Mouse (Mus musculus): Measurements from ENCODE around the gene Cox20. TPM values are rescaled to one million over a fixed set of nuclear protein-coding genes. Genes with fewer than 3 reads are reported as not detected.
"Not testable (repeated sequence)": the region's sequence is repeated elsewhere in the genome, so short reads cannot be mapped to it uniquely, and the experiment has no call there.

Gene Cox20
- total and polyA plus RNA-seq, 3 experiments = 9.9 to 26.0 (median 19.1) TPM

DNA sequence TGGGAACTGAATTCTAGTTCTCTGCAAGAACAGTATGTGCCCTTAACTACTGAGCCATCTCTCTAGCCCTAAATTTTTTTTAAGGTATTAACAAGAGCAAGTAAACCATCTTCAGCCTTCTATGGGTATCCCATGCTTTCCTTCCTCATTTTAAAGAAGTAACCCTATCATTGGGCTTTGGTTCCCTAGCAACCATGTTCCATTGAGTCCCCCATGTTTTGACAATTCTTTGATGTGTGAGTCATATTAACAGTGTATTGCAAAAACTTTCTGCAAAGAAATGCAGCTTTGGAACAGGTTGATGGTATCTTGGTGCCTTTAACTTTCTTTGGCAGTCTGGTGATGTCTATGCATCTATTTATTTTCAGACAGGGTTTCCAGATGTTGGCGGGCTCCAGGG, 24.9 kb upstream of the Cox20 start:
- Histone ChIP-seq H3K79me2 (replicated peaks; ENCODE audit: control insufficient read depth, extremely low read depth, insufficient read depth, poor library complexity, severe bottlenecking) (no peaks in the 10 kb centered on the region), H3K9me3 (replicated peaks; ENCODE audit: low read length) (no peaks in the 10 kb centered on the region), H3K4me3 (replicated peaks in 1 of 3; ENCODE audit: low read depth in 2 of 3, low read length in 2 of 3, poor library complexity in 1 of 3) (no peak overlapping the region), H3K4me2 (ENCODE audit: insufficient read depth, low read depth, poor library complexity, severe bottlenecking) (no peak overlapping the region), H3K27ac (ENCODE audit: insufficient read depth, low read depth) (no peak overlapping the region), H3K9ac (ENCODE audit: insufficient read depth, low read depth) (no peak overlapping the region), H3K27me3 (replicated peaks) (no peaks in the 10 kb centered on the region), H3K36me3 (replicated peaks in 1 of 2; ENCODE audit: control insufficient read depth in 1 of 2, insufficient read depth in 1 of 2, low read length in 1 of 2) (no peaks in the 10 kb centered on the region), H3K4me1 (ENCODE audit: control insufficient read depth in 1 of 2, insufficient read depth in 2 of 2) (no peaks in the 10 kb centered on the region)
- in situ Hi-C loops (cut with MboI; ENCODE audit: low pct_ligation_motif_present, low pct_unique_long_range_greater_than_20kb, low sequenced_read_pairs) = no loop called here
- no peak for TF ChIP-seq GABPA (IDR thresholded peaks at IDR 0.05; ENCODE audit: insufficient replicate concordance, low read depth, low read length)
- no peak for TF ChIP-seq EP300 (IDR thresholded peaks at IDR 0.05; ENCODE audit: low read length)
- no peak for TF ChIP-seq USF1 (IDR thresholded peaks at IDR 0.05; ENCODE audit: low read depth, low read length)
- no peak for TF ChIP-seq BHLHE40 (IDR thresholded peaks at IDR 0.05; ENCODE audit: low read depth, low read length)
- TF ChIP-seq E2F4 (IDR thresholded peaks at IDR 0.05; ENCODE audit: insufficient replicate concordance, low read depth, low read length) = no peak
- no peak for TF ChIP-seq IRF4 (IDR thresholded peaks at IDR 0.05; ENCODE audit: low read depth, low read length)
- TF ChIP-seq ELF1 (IDR thresholded peaks at IDR 0.05; ENCODE audit: low read depth, low read length) = no peak
- TF ChIP-seq ZC3H11A (IDR thresholded peaks at IDR 0.05; ENCODE audit: low read depth, low read length) = no peak
- TF ChIP-seq JUN (IDR thresholded peaks at IDR 0.05; ENCODE audit: insufficient read depth, low read depth, low read length) = no peak
- no peak for TF ChIP-seq RAD21 (IDR thresholded peaks at IDR 0.05; ENCODE audit: low read depth, low read length)
- TF ChIP-seq MEF2A (IDR thresholded peaks at IDR 0.05; ENCODE audit: borderline replicate concordance, low read depth, low read length) = no peak
- no peak for TF ChIP-seq ZKSCAN1 (IDR thresholded peaks at IDR 0.05; ENCODE audit: borderline replicate concordance, low read depth, low read length)
- no peak for TF ChIP-seq MAX (IDR thresholded peaks at IDR 0.05; ENCODE audit: low read length)
- no peak for TF ChIP-seq ZMIZ1 (IDR thresholded peaks at IDR 0.05; ENCODE audit: low read depth, low read length)
- TF ChIP-seq CHD2 (IDR thresholded peaks at IDR 0.05; ENCODE audit: low read length) = no peak
- TF ChIP-seq JUND (conservative IDR thresholded peaks at IDR 0.05; ENCODE audit: low read depth, low read length) = no peak
- no peak for DNase-seq (ENCODE audit: extremely low read depth)
- dilution Hi-C loops (cut with MboI; ENCODE audit: extremely low pct_ligation_motif_present, extremely low pct_unique_long_range_greater_than_20kb, low sequenced_read_pairs) = no loop called here

DNA sequence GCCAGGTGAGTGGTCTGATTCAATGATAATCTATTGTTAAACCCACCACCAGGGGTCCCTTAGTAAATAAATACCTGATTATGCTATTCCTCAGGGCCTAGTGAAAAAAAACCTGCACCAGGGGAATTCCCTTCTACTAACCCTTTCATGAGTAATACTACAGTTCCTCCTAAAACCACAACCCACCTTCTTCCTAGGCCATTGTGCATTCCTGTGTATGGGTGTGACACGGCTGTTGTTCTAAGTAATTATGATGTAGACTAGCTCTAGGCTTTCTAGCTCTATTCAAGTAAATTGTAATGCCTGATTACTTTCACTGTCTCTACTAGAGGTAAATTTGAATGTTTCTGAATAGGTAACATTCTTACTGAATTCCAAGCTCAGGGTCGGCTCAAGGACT, 17.7 kb upstream of the Cox20 start:
- H3K79me2 ChIP-seq (replicated peaks; ENCODE audit: control insufficient read depth, extremely low read depth, insufficient read depth, poor library complexity, severe bottlenecking); H3K4me3 ChIP-seq (replicated peaks in 1 of 3; ENCODE audit: low read depth in 2 of 3, low read length in 2 of 3, poor library complexity in 1 of 3); DNase-seq (ENCODE audit: extremely low read depth); H3K36me3 ChIP-seq (replicated peaks in 1 of 2; ENCODE audit: control insufficient read depth in 1 of 2, insufficient read depth in 1 of 2, low read length in 1 of 2); H3K27me3 ChIP-seq (replicated peaks); dilution Hi-C loops (cut with MboI; ENCODE audit: extremely low pct_ligation_motif_present, extremely low pct_unique_long_range_greater_than_20kb, low sequenced_read_pairs); H3K27ac ChIP-seq (ENCODE audit: insufficient read depth, low read depth); H3K9ac ChIP-seq (ENCODE audit: insufficient read depth, low read depth); H3K4me2 ChIP-seq (ENCODE audit: insufficient read depth, low read depth, poor library complexity, severe bottlenecking); in situ Hi-C loops (cut with MboI; ENCODE audit: low pct_ligation_motif_present, low pct_unique_long_range_greater_than_20kb, low sequenced_read_pairs); H3K9me3 ChIP-seq (replicated peaks; ENCODE audit: low read length); H3K4me1 ChIP-seq (ENCODE audit: control insufficient read depth in 1 of 2, insufficient read depth in 2 of 2): not testable (repeated sequence)

Measured in CH12.LX (cell line).